Mouse (Mus musculus): ENCODE results near the gene Gm40193. TPM values are rescaled to one million over a fixed set of nuclear protein-coding genes. Genes with fewer than 3 reads are reported as not detected.
A peak's percentile ranks its signal among the peaks of the same experiment; 100 is the strongest.

Gm40193 gene
- polyA plus RNA-seq, 1 experiment from 2014 or later: not detected

- H3K9me3 ChIP-seq (replicated peaks): no peaks in the 10 kb centered on the region
- peak overlapping the region; percentile 77 for H3K27ac ChIP-seq
- H3K36me3 ChIP-seq: peaks cover 8% of the 10 kb centered on the region; the same call in 1 of the 2 replicates
- peak overlapping the region; percentile 98 for H3K4me2 ChIP-seq
- H3K4me1 ChIP-seq (replicated peaks): peaks cover 58% of the 10 kb centered on the region
- H3K4me3 ChIP-seq (replicated peaks): peak overlapping the region; percentile 86
- peak overlapping the region; percentile 88 for H3K9ac ChIP-seq
- DNase-seq: no peak
- 47% methylated on average over 4 of the region's 4 CpGs for WGBS (ENCODE audit: insufficient replicate concordance)
- ATAC-seq (ENCODE audit: low read depth): no peak
- no peaks in the 10 kb centered on the region for H3K27me3 ChIP-seq
Measured at GRCm38 (mm10) chr11:70564276-70564873, 31.6 kb upstream of the Gm40193 start.

GRCm38 (mm10) chr11:70563470-70564275 lies 30.9 kb upstream of the Gm40193 start:
- Histone ChIP-seq H3K27ac (peak overlapping the region; percentile 77), H3K27me3 (no peaks in the 10 kb centered on the region), H3K36me3 (peaks cover 8% of the 10 kb centered on the region; the same call in 1 of the 2 replicates), H3K4me1 (replicated peaks) (peaks cover 57% of the 10 kb centered on the region), H3K4me3 (replicated peaks) (peak overlapping the region; percentile 86), H3K9me3 (replicated peaks) (no peaks in the 10 kb centered on the region), H3K4me2 (peak overlapping the region; percentile 98), H3K9ac (peak overlapping the region; percentile 88)
- ATAC-seq (ENCODE audit: low read depth): no peak
- DNase-seq: no peak
- 4% methylated on average over 25 of the region's 25 CpGs for WGBS (ENCODE audit: insufficient replicate concordance)

- Histone ChIP-seq H3K4me2 (peak overlapping the region; percentile 98), H3K9me3 (replicated peaks) (no peaks in the 10 kb centered on the region), H3K4me1 (replicated peaks) (peaks cover 51% of the 10 kb centered on the region), H3K36me3 (peaks cover 4% of the 10 kb centered on the region; the same call in 1 of the 2 replicates), H3K27me3 (no peaks in the 10 kb centered on the region), H3K27ac (peak overlapping the region; percentile 77), H3K4me3 (replicated peaks) (peak overlapping the region; percentile 86), H3K9ac (peak overlapping the region; percentile 88)
- DNase-seq (no peak), ATAC-seq (ENCODE audit: low read depth) (no peak)
- under 1% methylated on average over 23 of the region's 31 CpGs for WGBS (ENCODE audit: insufficient replicate concordance)
Measured at GRCm38 (mm10) chr11:70562995-70563469, 30.3 kb upstream of the Gm40193 start.

- peak; percentile 83 for ATAC-seq (ENCODE audit: low read depth)
- H3K36me3 ChIP-seq: 0 out of 2 replicates have a peak, but pooled peaks cover 3% of the 10 kb centered on the region
- H3K4me3 ChIP-seq (replicated peaks): peak within 1 kb of the TSS; percentile 86
- WGBS (ENCODE audit: insufficient replicate concordance): under 1% methylated on average over 53 of the region's 57 CpGs
- no peaks in the 10 kb centered on the region for H3K27me3 ChIP-seq
- peak within 1 kb of the TSS; percentile 98 for H3K4me2 ChIP-seq
- peak; percentile 79 for DNase-seq
- peaks cover 48% of the 10 kb centered on the region for H3K4me1 ChIP-seq (replicated peaks)
- peak within 1 kb of the TSS; percentile 77 for H3K27ac ChIP-seq
- H3K9ac ChIP-seq: peak within 1 kb of the TSS; percentile 88
- H3K9me3 ChIP-seq (replicated peaks): no peaks in the 10 kb centered on the region
Measured at GRCm38 (mm10) chr11:70562287-70562994, 29.7 kb upstream of the Gm40193 start, which contains the start of gene Mink1. Gene Mink1 (plus strand): TSS chr11:70562881.

- peak overlapping the region; percentile 98 for H3K4me2 ChIP-seq
- no peaks in the 10 kb centered on the region for H3K9me3 ChIP-seq (replicated peaks)
- H3K4me3 ChIP-seq (replicated peaks): peak overlapping the region; percentile 86
- H3K4me1 ChIP-seq (replicated peaks): peaks cover 48% of the 10 kb centered on the region
- H3K27ac ChIP-seq: peak overlapping the region; percentile 77
- H3K36me3 ChIP-seq: 0 out of 2 replicates have a peak, but pooled peaks cover 3% of the 10 kb centered on the region
- peak overlapping the region; percentile 88 for H3K9ac ChIP-seq
- WGBS (ENCODE audit: insufficient replicate concordance): 6% methylated on average over 2 of the region's 2 CpGs
- no peak for DNase-seq
- ATAC-seq (ENCODE audit: low read depth): peak; percentile 8; the same call in 1 of the 2 replicates
- H3K27me3 ChIP-seq: no peaks in the 10 kb centered on the region
Measured at GRCm38 (mm10) chr11:70561937-70562286, 29.2 kb upstream of the Gm40193 start.

- Histone ChIP-seq H3K4me1 (replicated peaks) (peaks cover 10% of the 10 kb centered on the region), H3K4me2 (no peak overlapping the region), H3K27ac (no peak overlapping the region), H3K36me3 (0 out of 2 replicates have a peak, but pooled peaks cover 2% of the 10 kb centered on the region), H3K4me3 (replicated peaks) (no peak overlapping the region), H3K9ac (no peak overlapping the region), H3K9me3 (replicated peaks) (no peaks in the 10 kb centered on the region), H3K27me3 (peaks cover 16% of the 10 kb centered on the region)
- ATAC-seq (ENCODE audit: low read depth) (no peak), DNase-seq (no peak)
- WGBS (ENCODE audit: insufficient replicate concordance): 78% methylated on average over 9 of the region's 9 CpGs
Measured at GRCm38 (mm10) chr11:70557545-70557944, 24.8 kb upstream of the Gm40193 start.

GRCm38 (mm10) chr11:70553940-70554339 lies 21.2 kb upstream of the Gm40193 start:
- WGBS (ENCODE audit: insufficient replicate concordance): 28% methylated on average over 7 of the region's 7 CpGs

GRCm38 (mm10) chr11:70551526-70551925 lies 18.8 kb upstream of the Gm40193 start:
- no peak overlapping the region for H3K27ac ChIP-seq
- no peak overlapping the region for H3K4me3 ChIP-seq (replicated peaks)

More at GRCm38 (mm10) chr11:70553940-70554339, 21.2 kb upstream of the Gm40193 start:
- no peaks in the 10 kb centered on the region for H3K4me1 ChIP-seq (replicated peaks)
- H3K9me3 ChIP-seq (replicated peaks): no peaks in the 10 kb centered on the region
- peaks cover 24% of the 10 kb centered on the region for H3K27me3 ChIP-seq
- H3K4me3 ChIP-seq (replicated peaks): no peak overlapping the region
- H3K4me2 ChIP-seq: no peak overlapping the region
- H3K36me3 ChIP-seq: 0 out of 2 replicates have a peak, but pooled peaks cover 2% of the 10 kb centered on the region
- H3K27ac ChIP-seq: no peak overlapping the region
- no peak for DNase-seq
- H3K9ac ChIP-seq: no peak overlapping the region
- ATAC-seq (ENCODE audit: low read depth): no peak

GRCm38 (mm10) chr11:70544496-70544895 lies 11.8 kb upstream of the Gm40193 start:
- WGBS (ENCODE audit: insufficient replicate concordance): 45% methylated on average over 7 of the region's 7 CpGs
- Histone ChIP-seq H3K27ac (no peak overlapping the region), H3K9me3 (replicated peaks) (no peaks in the 10 kb centered on the region), H3K36me3 (no peaks in the 10 kb centered on the region), H3K4me1 (replicated peaks) (peaks cover 15% of the 10 kb centered on the region), H3K9ac (no peak overlapping the region), H3K4me3 (replicated peaks) (no peak overlapping the region), H3K27me3 (peaks cover 45% of the 10 kb centered on the region), H3K4me2 (no peak overlapping the region)
- ATAC-seq (ENCODE audit: low read depth) (no peak), DNase-seq (no peak)

More at GRCm38 (mm10) chr11:70551526-70551925, 18.8 kb upstream of the Gm40193 start:
- H3K9ac ChIP-seq: no peak overlapping the region
- no peaks in the 10 kb centered on the region for H3K9me3 ChIP-seq (replicated peaks)
- ATAC-seq (ENCODE audit: low read depth) (no peak), DNase-seq (no peak)
- H3K4me1 ChIP-seq (replicated peaks): no peaks in the 10 kb centered on the region
- 64% methylated on average over 8 of the region's 8 CpGs for WGBS (ENCODE audit: insufficient replicate concordance)
- peaks cover 24% of the 10 kb centered on the region for H3K27me3 ChIP-seq
- H3K4me2 ChIP-seq: no peak overlapping the region
- H3K36me3 ChIP-seq: 0 out of 2 replicates have a peak, but pooled peaks cover 2% of the 10 kb centered on the region

- 64% methylated on average over 5 of the region's 5 CpGs for WGBS (ENCODE audit: insufficient replicate concordance)
- DNase-seq: no peak
- Histone ChIP-seq H3K27ac (no peak overlapping the region), H3K4me3 (replicated peaks) (no peak overlapping the region), H3K4me1 (replicated peaks) (peaks cover 15% of the 10 kb centered on the region), H3K9me3 (replicated peaks) (no peaks in the 10 kb centered on the region), H3K9ac (no peak overlapping the region), H3K27me3 (peaks cover 56% of the 10 kb centered on the region), H3K36me3 (no peaks in the 10 kb centered on the region), H3K4me2 (no peak overlapping the region)
- no peak for ATAC-seq (ENCODE audit: low read depth)
Measured at GRCm38 (mm10) chr11:70541415-70541814, 8.7 kb upstream of the Gm40193 start.

GRCm38 (mm10) chr11:70540928-70541327 lies 8.2 kb upstream of the Gm40193 start:
- H3K9ac ChIP-seq: 0 out of 2 replicates have a peak overlapping the region, but pooled peaks have one; percentile 56
- peaks cover 15% of the 10 kb centered on the region for H3K4me1 ChIP-seq (replicated peaks)
- H3K4me2 ChIP-seq: peak overlapping the region; percentile 74
- no peaks in the 10 kb centered on the region for H3K9me3 ChIP-seq (replicated peaks)
- H3K27me3 ChIP-seq: peaks cover 56% of the 10 kb centered on the region
- H3K4me3 ChIP-seq (replicated peaks): peak overlapping the region; percentile 62
- no peak for ATAC-seq (ENCODE audit: low read depth)
- 68% methylated on average over 7 of the region's 7 CpGs for WGBS (ENCODE audit: insufficient replicate concordance)
- DNase-seq: no peak
- H3K27ac ChIP-seq: no peak overlapping the region
- no peaks in the 10 kb centered on the region for H3K36me3 ChIP-seq

Data from liver, embryonic 13.5 days (tissue).